Mouse (Mus musculus) lung, adult 2 months (tissue): ENCODE measurements around the gene Adprm. TPM values are rescaled to one million over a fixed set of nuclear protein-coding genes. Genes with fewer than 3 reads are reported as not detected.
A peak's percentile ranks its signal among the peaks of the same experiment; 100 is the strongest.

Experiments used
- DNase-seq: peaks from one replicate; pipeline ENCODE4 v3.0.0; 2022
- H3K4me1 ChIP-seq: fragments of 200-500 bp; 2 replicates; pipeline ENCODE4 v1.6.1; 2011; ENCODE audit warnings: low read length; ENCODE audit not compliant: control insufficient read depth, insufficient read depth
- H3K4me3 ChIP-seq: fragments of 200-500 bp; replicated peaks from 2 replicates; pipeline ENCODE3; 2011; ENCODE audit warnings: low read depth, mild to moderate bottlenecking, control low read depth, low read length; ENCODE audit errors: extremely low read depth
- CTCF ChIP-seq: fragments of 200-500 bp; IDR thresholded peaks from 2 replicates; pipeline ENCODE4 v1.5.1; 2011; ENCODE audit warnings: mild to moderate bottlenecking, low read length, control low read depth; ENCODE audit not compliant: insufficient read depth
- POLR2A ChIP-seq: fragments of 200-500 bp; IDR thresholded peaks from 2 replicates; pipeline ENCODE4 v1.6.1; 2011; ENCODE audit warnings: low read depth, mild to moderate bottlenecking, control low read depth, low read length, borderline replicate concordance; ENCODE audit errors: extremely low read depth
- WGBS: fragments of 180-500 bp; shearing (Covaris S2); methylation state at CpG from one replicate; pipeline ENCODE4 v1.1.7; 2018; 5-methylcytosine and 5-hydroxymethylcytosine counted together
- polyA plus RNA-seq: library from polyadenylated mRNA; depleted of rRNA; stranded (reverse); fragments of >200 nt; gene quantifications from 2 replicates; pipeline ENCODE4 v1.2.3, GENCODE M21; 2012; rRNA removed

Adprm gene
- polyA plus RNA-seq, 1 experiment: 16.6 TPM

DNA sequence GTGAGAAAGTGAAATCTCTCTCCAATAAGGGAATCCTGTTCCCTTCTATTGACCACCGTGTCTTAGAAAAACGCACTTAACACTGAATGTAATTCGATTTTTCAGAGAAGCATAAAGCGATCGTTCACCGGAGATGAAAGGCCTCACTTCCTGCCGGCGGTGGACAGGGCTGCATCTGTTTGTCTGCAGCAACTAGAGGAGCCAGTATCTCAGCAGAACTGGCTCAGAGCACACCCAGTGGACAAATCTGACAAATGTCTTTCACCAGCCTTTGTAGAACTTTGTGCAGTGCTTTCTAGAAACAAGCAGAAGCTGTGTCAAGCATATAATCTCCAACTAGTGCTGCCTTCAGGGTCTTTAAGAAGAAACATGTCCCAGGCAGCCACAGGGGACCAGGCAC lies 42.0 kb downstream of the Adprm start:
- 1% methylated on average over 8 of the region's 8 CpGs for WGBS
- TF ChIP-seq POLR2A (no peak), CTCF (no peak)
- Histone ChIP-seq H3K4me1 (no peaks in the 10 kb centered on the region; the same call in 1 of the 2 replicates), H3K4me3 (no peak overlapping the region)
- no peak for DNase-seq

DNA sequence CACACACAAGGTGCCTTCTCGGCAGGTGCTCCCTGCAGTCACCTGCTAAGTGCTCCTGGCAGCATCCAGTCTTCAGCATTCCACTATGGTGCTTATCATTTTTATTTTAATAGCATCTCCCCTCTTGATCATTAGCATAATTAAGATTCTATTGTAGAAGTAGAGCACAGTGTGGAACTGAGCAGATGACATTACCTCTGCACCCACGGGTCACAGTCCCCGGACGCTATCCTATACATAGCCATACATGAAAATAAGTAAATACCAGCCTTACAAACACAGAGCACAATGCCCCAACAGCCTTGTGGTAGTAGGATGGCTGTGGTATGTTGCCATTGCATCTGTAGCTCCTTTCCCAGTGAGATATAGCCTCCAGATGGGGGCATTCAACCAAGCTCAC lies 43.9 kb downstream of the Adprm start:
- 91% methylated on average over 4 of the region's 4 CpGs for WGBS
- no peak overlapping the region for H3K4me3 ChIP-seq
- no peak for DNase-seq
- TF ChIP-seq POLR2A: no peak
- no peak for TF ChIP-seq CTCF
- H3K4me1 ChIP-seq: no peaks in the 10 kb centered on the region; the same call in 1 of the 2 replicates

DNA sequence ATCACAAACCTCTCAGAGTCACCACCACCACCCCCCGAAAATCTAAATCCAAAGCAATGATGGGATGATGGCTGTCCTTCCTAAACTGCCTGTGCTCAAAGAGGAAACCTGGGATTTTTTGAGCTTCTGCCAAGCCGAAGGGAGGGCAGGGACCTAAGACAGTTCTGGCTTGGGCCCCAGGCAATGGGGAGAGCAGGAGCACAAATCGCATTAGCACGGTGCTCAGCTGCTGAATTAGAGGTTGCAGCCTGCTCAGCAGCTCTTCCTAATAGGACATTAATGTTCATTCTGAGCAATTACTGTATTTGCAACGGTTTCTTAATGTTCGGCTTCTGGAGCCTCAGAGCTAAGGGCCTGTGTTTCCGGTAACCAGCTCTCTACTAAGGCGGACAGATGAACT lies 44.4 kb downstream of the Adprm start:
- H3K4me3 ChIP-seq: no peak overlapping the region
- H3K4me1 ChIP-seq: no peaks in the 10 kb centered on the region; the same call in 1 of the 2 replicates
- TF ChIP-seq CTCF (no peak), POLR2A (no peak)
- 80% methylated on average over 8 of the region's 8 CpGs for WGBS
- no peak for DNase-seq

DNA sequence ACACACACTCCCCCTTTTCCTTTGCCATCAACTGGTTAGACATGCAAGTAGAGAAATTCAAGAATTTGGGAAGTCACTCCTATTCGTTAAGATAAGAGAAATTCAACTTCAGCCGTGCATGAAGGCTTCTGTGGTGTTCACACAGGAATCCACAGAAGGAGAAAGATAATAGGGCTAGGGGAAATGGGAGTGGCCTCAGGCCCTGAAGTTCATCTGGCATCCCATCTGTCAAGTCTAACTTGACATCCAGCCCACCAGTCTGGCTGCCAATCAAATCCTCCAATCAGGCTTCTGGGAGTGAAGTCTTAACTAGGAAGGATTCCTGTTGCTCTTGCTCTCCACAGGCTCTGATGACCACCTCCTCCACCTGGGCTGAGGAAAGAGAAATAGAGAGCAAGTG lies 49.5 kb downstream of the Adprm start:
- DNase-seq: no peak
- TF ChIP-seq POLR2A (no peak), CTCF (no peak)
- peaks cover 4% of the 10 kb centered on the region for H3K4me1 ChIP-seq
- 46% methylated on average over 2 of the region's 2 CpGs for WGBS
- no peak overlapping the region for H3K4me3 ChIP-seq

GRCm38 (mm10) chr11:67001717-67002116 lies 50.7 kb downstream of the Adprm start:
- TF ChIP-seq CTCF (no peak), POLR2A (no peak)
- Histone ChIP-seq H3K4me1 (peaks cover 9% of the 10 kb centered on the region), H3K4me3 (no peak overlapping the region)
- WGBS: 69% methylated on average over 1 of the region's 1 CpGs
- no peak for DNase-seq

GRCm38 (mm10) chr11:67000671-67001070 lies 51.7 kb downstream of the Adprm start:
- TF ChIP-seq CTCF: no peak
- no peak for TF ChIP-seq POLR2A
- no peak overlapping the region for H3K4me3 ChIP-seq
- WGBS: 65% methylated on average over 4 of the region's 4 CpGs
- H3K4me1 ChIP-seq: peaks cover 9% of the 10 kb centered on the region
- DNase-seq: no peak

GRCm38 (mm10) chr11:66998467-66999403 lies 53.7 kb downstream of the Adprm start:
- DNase-seq: peak; percentile 88
- TF ChIP-seq POLR2A (no peak), CTCF (no peak)
- WGBS: 42% methylated on average over 14 of the region's 14 CpGs
- no peak overlapping the region for H3K4me3 ChIP-seq
- peaks cover 9% of the 10 kb centered on the region for H3K4me1 ChIP-seq

DNA sequence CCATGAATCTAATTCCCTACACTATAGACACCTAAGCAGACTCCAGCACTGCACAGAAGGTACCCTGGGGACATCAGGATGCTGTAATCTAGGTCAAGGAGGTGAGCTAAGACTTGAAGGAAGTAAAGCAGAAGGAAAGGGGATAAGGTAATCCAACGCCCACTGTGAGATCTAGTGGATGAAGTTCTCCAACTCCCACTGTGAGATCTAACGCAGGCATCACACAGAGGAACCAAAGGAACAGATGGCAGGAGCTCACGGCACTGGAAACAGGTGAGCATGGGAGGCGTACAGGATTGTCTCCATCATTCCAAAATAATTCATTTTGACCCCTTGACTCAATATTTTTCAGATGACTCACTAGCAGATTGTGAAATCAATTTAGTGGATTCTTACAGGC lies 55.9 kb downstream of the Adprm start:
- no peak for DNase-seq
- Histone ChIP-seq H3K4me1 (peaks cover 9% of the 10 kb centered on the region), H3K4me3 (no peak overlapping the region)
- TF ChIP-seq POLR2A: no peak
- no peak for TF ChIP-seq CTCF
- 78% methylated on average over 4 of the region's 4 CpGs for WGBS

DNA sequence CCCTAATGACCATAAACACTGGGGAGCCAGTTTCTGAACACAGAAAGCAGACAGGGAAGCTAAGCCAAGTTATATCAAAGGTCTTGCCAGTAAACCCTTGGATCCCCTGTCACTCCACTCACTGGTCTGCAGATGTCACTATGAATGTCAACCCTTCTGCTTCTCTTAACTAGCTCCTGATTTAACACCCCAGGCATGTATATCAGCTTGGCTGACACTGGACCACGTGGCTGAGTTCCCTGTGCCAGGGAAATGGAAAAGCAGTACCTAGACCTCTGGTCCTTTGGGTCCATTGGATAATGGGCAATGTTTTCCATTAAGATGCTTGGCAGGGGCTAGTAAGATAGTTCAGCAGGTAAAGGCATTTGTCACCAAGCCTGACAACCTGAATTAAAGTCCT lies 58.7 kb downstream of the Adprm start:
- TF ChIP-seq CTCF (no peak), POLR2A (no peak)
- DNase-seq: no peak
- H3K4me3 ChIP-seq: no peak overlapping the region
- 24% methylated on average over 1 of the region's 1 CpGs for WGBS
- peaks cover 9% of the 10 kb centered on the region for H3K4me1 ChIP-seq

GRCm38 (mm10) chr11:66992150-66992549 lies 60.2 kb downstream of the Adprm start:
- TF ChIP-seq POLR2A (no peak), CTCF (no peak)
- H3K4me3 ChIP-seq: no peak overlapping the region
- WGBS: 72% methylated on average over 2 of the region's 2 CpGs

More at GRCm38 (mm10) chr11:66992150-66992549, 60.2 kb downstream of the Adprm start:
- no peak for DNase-seq
- no peaks in the 10 kb centered on the region for H3K4me1 ChIP-seq

Other genes starting within 250 kb of the Adprm start
- gene Pirt, start 140.6 kb downstream of the Adprm start, polyA plus RNA-seq: 0.07 and 0.10 TPM in 2 replicates
- 0.14 and 0.27 TPM in 2 replicates for gene Tmem238l, start 96.0 kb downstream of the Adprm start, polyA plus RNA-seq
- gene Tmem220, start 27.4 kb downstream of the Adprm start, polyA plus RNA-seq: 3.1 and 5.8 TPM in 2 replicates
- gene Sco1, start 76 bp upstream of the Adprm start, polyA plus RNA-seq: 2.8 and 3.5 TPM in 2 replicates
- 0.08 TPM in 1 of 2 replicates, not detected in the other for gene Myh3, start 25.7 kb upstream of the Adprm start, polyA plus RNA-seq
- gene Myh2, start 118.4 kb upstream of the Adprm start, polyA plus RNA-seq: 1.2 TPM in 1 of 2 replicates, not detected in the other
- gene Myh1, start 147.5 kb upstream of the Adprm start, polyA plus RNA-seq: 0.02 and 51.3 TPM in 2 replicates
- gene Myh4, start 185.4 kb upstream of the Adprm start, polyA plus RNA-seq: 1.8 TPM in 1 of 2 replicates, not detected in the other
- gene Myh8, start 224.5 kb upstream of the Adprm start, polyA plus RNA-seq: 41.6 TPM in 1 of 2 replicates, not detected in the other